Mouse (Mus musculus) mouse trophoblast stem cell (cell line): Measurements from ENCODE around the gene Cdadc1.

Experiments used
- in situ Hi-C, 2 experiments: fragments of 300-500 bp; cut with MseI, MboI; formaldehyde crosslinking; loops; 2 replicates in 1 of 2; 3 replicates in 1 of 2; pipeline ENCODE4 v1.15.1; 2025

Gene Cdadc1

DNA sequence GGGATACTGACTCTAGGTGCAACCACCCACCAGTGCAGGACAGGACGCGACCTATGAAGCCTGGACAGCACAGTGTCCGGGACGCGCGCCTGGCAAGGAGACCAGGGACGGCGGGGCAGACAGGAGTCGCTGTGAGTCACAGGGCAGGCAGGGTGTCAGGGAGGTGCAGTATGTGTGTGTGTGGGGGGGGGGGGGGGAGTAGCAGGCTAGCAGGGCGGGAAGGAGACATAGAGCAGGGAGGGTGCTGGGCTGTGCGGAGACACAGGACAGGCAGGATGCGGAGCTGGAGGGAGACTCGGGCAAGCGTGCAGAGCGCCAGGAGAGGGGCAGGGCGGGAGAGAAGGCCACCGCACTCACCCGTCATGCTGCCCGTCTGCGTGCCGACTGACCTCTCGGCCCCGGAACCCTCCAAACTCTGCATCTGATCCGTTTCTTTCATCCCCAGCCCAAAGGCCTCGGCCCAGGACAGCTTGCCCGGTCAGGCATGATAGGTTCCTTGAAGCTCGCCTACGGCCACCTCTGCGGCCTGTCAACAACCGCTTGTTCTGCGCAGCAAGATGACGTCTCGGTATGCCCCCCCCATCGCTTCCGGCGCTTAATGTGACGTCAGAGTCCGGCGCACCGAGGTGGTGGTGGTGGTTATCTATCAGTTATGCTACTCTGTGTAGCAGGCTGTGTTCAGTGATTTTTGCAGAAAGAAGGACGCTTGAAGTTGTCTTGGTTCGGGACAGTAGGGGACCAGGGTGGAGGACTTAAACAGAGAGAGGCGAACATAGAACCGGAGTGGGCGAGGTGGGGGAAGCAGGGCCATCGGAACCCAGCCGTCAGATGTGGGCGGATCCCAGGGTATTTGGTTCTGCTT, at the start of gene Cdadc1:
Gene Cdadc1 (minus strand): TSS at position 562 of the 862 bp plus-strand sequence.
- in situ Hi-C loops = no loop called here

DNA sequence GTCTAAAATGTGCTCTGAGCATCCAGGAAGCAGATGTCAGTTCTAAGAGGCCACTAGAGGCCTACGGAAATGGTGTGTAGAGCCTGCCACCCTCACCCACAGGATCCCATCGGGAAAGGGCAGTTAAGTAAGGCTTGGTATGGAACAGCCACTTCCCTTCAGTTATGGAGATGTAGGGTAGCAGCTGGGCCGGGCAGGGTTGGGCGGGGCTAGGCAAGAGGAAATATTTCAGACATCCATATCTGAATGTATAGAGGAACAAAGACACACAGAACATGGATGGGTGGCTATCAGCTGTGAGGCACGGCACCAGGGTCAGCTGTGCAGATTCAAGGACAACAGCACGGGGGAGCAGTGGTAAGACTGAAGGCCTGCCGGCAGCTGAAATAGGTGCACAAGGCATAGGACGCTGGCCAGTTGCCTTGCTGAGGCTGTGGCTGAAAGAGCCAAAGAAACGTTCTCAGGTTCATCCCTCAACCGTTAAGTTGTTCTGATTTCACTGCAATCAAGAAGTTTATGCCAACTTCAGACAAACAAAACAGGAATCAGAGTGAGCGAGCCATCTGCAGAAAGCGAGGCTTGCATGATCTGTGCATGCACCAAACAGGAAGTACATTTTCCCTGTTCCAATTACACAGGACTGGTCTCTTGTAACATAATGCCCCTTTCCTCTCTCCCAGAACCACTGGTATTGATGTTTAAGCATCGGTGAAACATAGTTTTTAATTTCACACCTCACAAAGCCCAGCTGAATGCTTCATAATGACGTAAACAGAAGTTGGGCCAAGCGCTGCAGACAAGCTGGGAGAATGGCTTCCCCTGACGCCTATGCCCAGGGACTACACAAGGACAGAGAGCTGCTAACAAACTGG, 49.3 kb upstream of the Cdadc1 start:
- in situ Hi-C loops = no loop called here

DNA sequence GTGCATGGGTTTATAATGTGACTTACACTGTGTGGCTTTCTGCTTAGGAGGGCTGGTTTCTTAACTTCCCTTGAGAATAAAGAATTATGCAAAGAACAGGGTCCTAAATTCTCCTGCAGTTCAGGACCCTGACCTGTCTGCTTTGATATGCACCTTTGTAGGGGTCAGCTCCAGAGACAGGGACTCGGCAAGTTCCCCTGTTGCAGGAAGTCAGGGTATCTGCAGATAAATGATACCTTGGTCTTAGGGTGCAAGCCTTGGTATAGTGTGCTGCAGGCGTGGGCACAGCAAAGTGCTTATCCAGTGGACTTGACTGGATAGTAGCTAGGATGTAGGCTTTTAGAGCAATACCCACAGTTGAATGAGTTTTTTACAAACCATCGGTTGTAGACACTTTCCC, 47.1 kb upstream of the Cdadc1 start:
- in situ Hi-C loops = no loop called here

DNA sequence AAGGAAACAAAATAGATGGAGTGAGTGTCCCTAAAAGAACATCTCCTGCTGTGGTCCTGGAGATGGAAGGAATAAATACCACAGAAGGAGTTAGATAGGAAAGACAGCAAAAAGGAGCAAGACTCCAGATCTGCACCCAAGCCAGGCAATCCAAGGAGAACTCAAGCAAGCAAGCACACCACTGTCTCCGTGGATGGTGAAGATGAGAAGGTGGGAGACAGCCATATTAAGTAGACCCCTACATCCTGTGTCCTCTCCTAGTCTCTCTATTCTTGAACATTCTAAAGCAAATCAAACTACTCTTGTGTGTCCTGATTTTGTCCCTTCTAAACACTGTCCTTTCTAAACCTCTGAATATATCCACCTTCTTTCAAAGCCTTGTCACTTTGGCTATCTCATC, 46.4 kb upstream of the Cdadc1 start:
- in situ Hi-C loops = no loop called here

DNA sequence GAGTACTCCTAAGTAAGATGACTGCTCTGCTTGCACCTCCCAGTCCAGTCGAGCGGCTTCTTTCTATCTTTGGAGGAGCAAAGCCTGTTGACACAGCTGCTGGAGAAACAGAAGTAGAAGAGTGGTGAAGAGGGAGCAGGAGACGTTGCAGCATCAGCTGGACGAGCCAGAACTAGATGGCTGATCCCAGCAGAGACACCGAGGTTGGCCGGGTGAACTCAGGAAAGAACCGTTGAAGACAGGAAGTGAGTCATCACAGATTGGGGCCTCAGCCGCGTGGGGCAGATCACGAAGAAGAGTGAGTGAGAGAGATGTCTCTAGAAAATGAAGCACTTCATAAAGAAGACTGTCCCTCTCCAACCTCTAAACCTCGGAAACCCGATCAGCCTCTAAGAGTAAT, 45.8 kb upstream of the Cdadc1 start:
- in situ Hi-C loops = no loop called here

DNA sequence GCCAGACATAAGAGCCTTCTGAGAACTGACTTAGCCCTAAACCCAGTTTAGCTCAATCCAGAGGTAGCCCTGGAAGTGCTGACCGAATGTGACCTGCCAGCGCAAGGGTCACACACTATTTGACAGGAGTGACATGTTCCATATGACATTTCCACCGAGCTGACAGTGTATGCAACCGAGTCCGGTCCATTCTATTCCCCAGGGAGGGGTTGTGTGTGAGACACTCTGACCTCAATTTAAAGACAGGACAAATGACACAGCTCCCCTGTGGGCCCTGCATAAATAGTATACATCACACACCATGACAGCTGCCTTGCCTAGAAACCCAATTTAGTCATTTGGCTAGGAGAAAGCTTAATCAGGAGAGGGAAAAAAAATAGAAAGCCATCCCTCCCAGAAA, 44.1 kb upstream of the Cdadc1 start:
- in situ Hi-C loops = no loop called here

DNA sequence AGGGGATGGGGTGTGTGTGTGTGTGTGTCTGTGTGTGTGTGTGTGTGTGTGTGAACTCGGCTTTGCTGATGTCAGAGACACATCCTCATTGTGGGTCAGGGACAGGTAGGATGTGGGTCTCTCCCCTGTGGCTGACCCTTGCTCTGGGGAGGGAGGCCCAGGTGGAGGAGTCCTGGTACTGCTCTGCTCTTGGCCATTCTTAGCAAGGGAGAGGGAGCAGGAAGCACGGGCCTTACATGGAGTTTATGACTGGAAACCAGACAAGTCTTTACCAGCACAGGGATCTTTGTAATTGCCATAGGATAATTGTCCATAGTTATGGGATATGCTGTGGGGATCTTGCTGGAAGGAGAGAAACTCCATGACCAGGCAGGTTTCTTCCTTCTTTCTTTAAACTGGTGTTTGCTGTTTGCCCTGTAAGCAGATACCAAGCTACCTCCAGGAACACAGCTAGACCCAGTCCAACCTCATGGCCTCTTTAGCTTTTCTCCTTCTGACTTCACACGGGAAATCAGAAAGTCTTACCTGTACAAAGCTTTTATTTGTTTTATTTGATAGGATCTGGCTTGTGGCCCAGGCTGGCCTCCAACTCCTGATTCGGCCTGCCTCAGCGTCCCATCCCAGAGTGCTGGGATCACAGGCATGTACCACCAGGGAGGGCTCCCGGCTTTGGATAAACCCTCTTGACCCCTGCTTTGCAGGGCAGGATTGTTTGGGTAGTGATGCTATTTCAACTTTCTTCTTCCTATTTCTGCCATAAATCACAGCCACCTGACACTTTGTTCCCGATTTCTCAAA, 41.3 kb upstream of the Cdadc1 start:
- in situ Hi-C loops = no loop called here

DNA sequence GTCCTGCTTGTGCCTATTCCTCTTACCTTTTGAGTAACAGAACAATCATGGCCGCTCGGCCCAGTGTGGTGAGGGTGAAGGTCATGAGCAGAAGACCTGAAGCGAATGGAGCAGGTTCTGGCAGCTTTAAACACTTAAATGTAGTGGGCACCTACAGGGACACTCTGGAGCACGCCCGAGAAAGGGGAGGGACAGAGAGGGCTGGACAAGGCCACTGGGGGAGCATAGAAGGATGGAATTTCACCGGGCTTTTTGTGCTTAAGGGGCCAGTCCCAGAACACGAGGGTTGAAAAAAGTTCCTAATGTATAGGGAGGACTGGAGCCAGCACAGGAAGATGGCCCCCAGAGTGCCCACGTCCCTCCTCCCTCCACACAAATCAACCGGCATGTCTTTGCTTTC, 36.2 kb upstream of the Cdadc1 start:
- in situ Hi-C loops = no loop called here

DNA sequence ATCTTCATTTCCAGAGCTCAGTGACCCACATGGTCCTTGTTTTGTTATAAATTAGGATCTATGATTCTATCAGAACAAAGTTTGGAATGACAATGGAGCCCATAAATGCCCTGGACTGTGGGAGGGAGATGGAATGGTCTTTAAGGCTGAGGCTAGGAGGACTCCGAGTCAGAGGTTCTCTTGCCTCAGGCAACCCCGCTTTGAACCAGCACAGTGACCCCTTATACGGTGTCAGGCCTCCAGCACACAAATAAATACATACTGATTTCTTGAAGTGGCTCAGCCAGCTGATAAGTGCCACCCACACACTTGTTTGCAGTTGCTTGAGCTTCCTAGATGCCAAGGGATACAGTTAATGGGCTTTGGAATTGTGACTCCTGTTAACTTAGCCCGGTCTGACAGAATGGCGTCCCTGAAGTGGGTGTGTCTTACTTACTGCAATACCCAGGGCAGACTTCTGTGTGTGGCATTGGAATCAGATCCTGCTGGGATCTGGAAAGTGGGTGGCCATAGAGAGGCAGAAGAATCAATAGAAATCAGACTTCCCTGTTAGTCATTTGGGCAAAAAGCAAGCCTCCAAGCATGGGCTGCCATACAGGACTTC, 35.6 kb upstream of the Cdadc1 start:
- in situ Hi-C loops = no loop called here

DNA sequence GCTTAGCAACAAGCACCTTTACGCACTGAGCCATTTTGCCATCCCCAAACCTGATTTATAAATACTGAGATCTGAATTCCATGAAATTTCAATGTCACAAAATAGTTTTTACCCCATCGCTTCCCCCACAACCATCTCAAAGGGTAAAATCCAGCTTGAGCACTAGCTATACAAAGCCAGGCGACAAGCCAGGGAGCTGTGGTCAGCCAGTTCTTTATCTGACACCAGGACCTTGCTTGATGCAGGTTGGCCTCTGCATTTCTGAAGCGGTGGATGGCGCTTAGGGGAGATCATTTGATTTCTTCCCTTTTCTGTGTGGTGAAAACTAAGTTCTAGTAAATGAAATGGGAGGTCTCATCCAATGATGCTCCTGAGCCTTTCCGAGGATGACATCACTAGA, 34.3 kb upstream of the Cdadc1 start:
- in situ Hi-C loops = no loop called here

DNA sequence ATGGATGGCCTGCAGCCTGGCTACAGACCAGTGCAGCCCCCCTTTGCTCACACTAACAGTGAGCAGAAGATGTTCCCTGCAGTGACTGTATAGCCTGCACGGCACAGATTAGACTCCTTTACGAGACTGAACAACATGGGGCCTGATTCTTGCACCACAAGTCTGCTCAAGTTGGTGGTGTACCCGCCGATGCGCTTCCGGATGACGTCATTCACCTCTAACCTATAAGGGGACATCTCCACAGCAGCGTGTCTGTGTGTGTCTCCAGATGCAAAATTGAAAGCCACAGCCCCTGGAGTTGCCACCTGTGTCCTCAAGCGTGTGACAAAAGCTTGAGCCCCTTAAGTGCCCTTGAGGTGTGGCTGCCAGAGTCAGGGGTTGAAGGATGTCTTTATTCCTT, 32.3 kb upstream of the Cdadc1 start:
- in situ Hi-C loops = no loop called here

DNA sequence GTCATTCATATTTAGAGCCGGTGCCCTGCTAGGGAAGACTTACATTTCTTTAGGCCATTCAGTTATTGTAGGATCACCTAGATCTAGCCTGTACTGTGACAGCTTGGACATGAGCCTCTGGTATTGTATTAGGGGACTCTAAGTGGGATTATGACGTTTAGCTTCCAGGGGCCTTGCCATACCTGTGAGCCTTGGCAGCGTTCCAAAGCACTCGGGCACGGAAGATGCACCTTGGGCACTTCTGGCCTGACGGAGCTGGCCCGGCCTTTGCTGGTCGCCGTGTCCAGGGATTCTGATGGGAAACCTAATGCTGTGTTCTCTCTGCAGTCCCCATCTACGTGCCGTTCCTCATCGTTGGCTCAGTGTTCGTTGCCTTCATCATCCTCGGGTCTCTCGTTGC, 31.5 kb upstream of the Cdadc1 start:
- in situ Hi-C loops = no loop called here

DNA sequence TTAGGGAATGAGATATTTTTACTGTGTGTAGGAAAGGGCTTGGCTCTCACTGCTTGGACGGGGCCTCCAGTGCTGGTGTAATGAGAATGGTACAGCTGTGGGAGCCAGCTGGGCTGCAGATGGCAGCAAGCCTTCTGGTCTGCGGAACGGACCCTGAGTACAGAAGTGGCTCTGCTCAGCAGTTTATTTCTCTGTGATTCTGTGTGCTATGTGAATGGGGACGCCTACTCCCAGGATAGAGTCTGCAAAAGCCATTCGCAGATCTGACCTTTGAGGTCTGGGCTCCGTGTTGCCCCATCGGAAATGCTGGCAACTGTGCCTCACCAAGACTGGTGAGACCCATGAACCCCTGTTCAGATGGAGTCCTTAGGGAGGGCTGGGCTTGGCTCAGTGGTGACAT, 30.1 kb upstream of the Cdadc1 start:
- in situ Hi-C loops = no loop called here

DNA sequence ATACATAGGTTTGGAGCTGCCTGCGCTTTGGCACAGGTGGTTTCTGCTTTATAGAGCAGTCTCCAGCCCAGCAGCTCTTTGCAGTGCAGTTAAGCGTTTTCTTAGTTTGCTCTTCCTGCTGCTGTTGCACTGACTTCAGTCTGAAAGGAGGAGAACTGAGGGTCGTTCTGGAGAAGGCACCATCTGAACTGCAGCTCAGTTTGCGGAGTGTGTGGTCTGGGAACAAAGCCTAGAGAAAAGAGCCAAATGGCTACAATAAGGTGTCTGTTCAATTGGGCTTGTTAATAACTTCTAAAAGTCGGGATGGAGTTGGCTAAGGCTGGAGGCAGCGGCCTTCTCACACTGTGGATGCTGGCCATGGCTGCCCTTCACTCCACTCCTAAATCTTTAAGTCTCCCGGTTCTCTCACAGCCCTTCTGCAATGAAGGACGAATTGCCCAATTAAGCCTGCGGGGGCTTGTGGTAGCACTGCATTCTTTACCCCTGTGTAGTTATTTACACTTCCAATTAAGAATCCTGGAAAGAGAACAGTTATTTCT, 29.5 kb upstream of the Cdadc1 start:
- in situ Hi-C loops = no loop called here

DNA sequence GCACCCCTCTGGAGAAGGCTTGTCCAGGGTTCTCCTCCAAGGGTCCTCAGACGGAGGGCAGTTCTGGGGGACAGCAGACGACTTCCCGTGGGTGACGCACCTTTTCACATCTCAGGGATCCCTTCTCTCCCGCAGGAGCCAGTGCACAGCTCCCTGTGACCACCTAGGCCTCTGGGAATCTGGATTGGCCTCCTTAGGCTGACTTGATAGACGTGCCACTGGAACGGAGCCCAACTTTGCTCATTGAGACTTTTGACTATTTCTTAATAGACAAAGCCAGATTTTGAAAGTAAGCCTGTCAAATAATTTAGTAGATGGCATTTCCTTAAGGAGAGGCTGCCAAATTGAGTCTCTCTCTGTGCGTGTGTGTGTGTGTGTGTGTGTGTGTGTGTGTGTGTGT, 29.0 kb upstream of the Cdadc1 start:
- in situ Hi-C loops = no loop called here

DNA sequence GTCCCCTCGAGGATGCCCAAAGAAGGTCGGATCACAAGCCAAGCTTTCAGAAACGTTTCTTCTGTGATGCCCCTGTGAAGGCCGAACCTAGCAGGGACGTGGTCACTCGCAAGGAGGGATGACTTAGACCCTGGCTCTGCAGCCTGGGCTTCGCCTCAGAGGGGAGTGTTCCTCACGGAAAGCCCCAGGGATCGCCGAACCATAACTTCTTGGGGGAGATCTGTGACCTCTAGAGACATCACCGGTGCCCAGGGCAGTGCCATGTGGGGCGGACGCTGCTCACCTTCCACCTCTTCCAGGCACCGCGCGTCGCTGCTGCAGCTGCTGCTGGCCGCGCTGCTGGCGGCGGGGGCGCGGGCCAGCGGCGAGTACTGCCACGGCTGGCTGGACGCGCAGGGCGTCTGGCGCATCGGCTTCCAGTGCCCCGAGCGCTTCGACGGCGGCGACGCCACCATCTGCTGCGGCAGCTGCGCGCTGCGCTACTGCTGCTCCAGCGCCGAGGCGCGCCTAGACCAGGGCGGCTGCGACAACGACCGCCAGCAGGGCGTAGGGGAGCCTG, 28.1 kb upstream of the Cdadc1 start:
- in situ Hi-C loops = no loop called here

DNA sequence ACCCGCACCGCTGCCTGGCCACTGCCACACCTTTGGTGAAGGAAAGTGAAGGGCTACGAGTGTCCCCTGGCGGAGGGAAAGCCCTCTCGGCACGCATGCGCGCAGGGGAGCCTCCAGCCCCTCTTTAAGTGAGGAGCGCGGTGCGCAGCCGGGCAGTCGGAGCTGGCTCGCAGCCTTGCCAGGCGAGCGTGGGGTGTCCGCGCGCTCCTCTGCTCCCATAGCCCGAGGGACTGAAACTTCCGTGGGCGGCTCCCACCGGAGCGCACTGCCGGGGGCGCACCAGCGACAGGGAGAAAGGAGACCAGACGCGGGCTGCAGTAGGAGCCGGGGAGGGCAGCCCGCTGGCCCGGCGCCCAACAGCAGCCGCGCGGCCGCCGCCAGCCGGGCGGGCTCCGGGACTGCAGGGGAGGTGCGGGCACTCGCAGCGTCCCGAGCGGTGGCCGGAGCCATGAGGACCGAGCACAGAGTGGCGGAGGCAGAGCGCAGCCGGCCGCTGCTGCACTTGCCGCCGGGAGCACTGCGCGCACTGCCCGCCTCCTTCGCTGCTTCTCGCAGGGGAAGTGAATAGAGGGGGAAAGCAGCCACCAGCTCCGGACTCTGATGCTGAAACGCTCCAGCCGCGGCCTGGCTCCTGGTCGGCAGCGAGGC, 27.5 kb upstream of the Cdadc1 start, which contains the start of gene Shisa2:
Gene Shisa2 (plus strand): TSS at position 151 of the 648 bp plus-strand sequence.
- in situ Hi-C loops = no loop called here

DNA sequence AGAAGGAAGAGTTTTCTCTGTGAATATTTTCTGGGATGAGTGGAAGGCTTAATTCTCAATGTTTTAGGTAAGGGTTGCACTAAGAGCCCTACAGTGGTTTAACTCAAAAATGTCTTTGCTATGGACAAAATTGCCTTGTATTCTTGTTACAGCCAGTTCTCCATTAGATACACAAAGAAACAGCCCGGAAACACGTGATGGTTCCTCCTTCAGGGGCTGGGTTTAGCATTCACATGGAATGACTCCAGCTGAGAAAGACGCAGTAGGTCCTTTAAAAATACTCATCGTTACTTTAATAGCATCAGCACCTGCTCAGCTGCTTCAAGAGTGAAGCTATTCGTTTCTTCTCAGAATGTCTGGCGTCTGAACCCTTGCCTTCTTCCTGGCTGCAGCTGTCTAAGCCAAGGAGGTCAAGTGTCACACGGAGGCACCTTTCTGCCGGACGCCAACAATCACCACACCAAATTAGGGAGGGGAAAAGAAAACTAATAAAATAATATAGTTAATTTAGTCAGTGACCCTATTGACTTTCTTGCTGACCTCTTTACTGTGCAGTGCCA, 26.6 kb upstream of the Cdadc1 start:
- in situ Hi-C loops = no loop called here

DNA sequence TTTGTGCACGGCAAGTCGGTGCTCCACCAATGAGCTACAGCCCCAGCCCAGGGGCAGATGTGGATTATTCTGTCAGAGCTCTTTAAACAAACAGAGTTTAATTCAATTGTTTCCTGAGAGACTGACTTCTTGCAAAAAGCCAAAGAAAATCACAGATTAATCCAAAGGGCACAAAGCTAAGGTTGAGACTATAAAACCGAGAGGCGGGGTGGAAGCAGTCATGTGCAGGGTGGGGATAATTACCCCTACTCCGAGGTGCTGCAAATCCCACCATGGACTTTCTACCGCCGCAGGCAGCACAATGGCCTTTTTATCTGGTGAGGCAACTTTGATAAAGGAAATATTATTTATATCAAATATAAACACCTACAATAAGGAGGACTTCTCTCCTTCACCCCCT, 19.0 kb upstream of the Cdadc1 start:
- in situ Hi-C loops = loop anchor here in 1 of 2 experiments (10.0 kb wide), 1 partner anchor 328 kb away; no protein-coding TSS in a partner anchor

DNA sequence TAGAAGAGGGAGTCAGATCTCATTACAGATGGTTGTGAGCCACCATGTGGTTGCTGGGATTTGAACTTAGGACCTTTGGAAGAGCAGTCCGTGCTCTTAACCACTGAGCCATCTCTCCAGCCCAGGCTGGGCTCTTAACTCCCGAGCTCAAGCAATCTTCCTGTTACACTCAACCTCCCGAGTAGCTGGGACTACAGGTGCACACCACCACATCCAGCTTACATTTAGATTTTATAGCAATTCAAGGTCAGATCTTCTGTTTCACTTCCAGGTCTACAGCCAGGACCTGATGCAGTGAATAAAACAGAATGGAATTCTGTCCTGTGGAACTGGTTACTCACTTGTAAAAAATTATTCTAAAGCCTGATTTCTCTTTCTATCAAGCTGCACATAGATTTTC, 16.4 kb upstream of the Cdadc1 start:
- in situ Hi-C loops = loop anchor here in 1 of 2 experiments (10.0 kb wide), 1 partner anchor 331 kb away; no protein-coding TSS in a partner anchor
